Mouse (Mus musculus) limb, embryonic 14.5 days (tissue): ENCODE results near the gene Gpc5. TPM values are rescaled to one million over a fixed set of nuclear protein-coding genes. Genes with fewer than 3 reads are reported as not detected.
A peak's percentile ranks its signal among the peaks of the same experiment; 100 is the strongest.

Experiments used
- ATAC-seq: fragments of 200-750 bp; cut with Nextera tagmentation; 2 replicates; pipeline ENCODE4 v1.8.0; 2017; ENCODE audit warnings: low read depth, moderate number of reproducible peaks, moderate TSS enrichment; ENCODE audit not compliant: low FRiP score
- DNase-seq: peaks from one replicate; pipeline ENCODE4 v3.0.0-alpha.2; 2015; ENCODE audit warnings: low spot score
- H3K27ac ChIP-seq: fragments of 300-500 bp; sonication (generic); replicated peaks from 2 replicates; pipeline ENCODE4 v1.5.1; 2014; ENCODE audit warnings: low read depth, mild to moderate bottlenecking, low read length, moderate library complexity, mixed read lengths
- H3K27me3 ChIP-seq: fragments of 300-500 bp; sonication (generic); 2 replicates; pipeline ENCODE4 v1.6.1; 2014; ENCODE audit warnings: low read length, mixed read lengths; ENCODE audit not compliant: control insufficient read depth, insufficient read depth
- H3K36me3 ChIP-seq: fragments of 300-500 bp; sonication (generic); 2 replicates; pipeline ENCODE4 v1.6.1; 2014; ENCODE audit warnings: mild to moderate bottlenecking, low read length, moderate library complexity, mixed read lengths; ENCODE audit not compliant: control insufficient read depth, insufficient read depth
- H3K4me1 ChIP-seq: fragments of 300-500 bp; sonication (generic); 2 replicates; pipeline ENCODE4 v1.6.1; 2014; ENCODE audit warnings: antibody characterized with exemption, low read length, mixed read lengths; ENCODE audit not compliant: control insufficient read depth, insufficient read depth
- H3K4me2 ChIP-seq: fragments of 300-500 bp; sonication (generic); replicated peaks from 2 replicates; pipeline ENCODE4 v1.6.1; 2014; ENCODE audit warnings: low read depth, mild to moderate bottlenecking, low read length, moderate library complexity; ENCODE audit not compliant: severe bottlenecking
- H3K4me3 ChIP-seq: fragments of 300-500 bp; sonication (generic); replicated peaks from 2 replicates; pipeline ENCODE4 v1.5.1; 2014; ENCODE audit warnings: low read length
- H3K9ac ChIP-seq: fragments of 300-500 bp; sonication (generic); 2 replicates; pipeline ENCODE4 v1.6.1; 2014; ENCODE audit warnings: mild to moderate bottlenecking, low read depth, low read length, moderate library complexity; ENCODE audit not compliant: severe bottlenecking
- H3K9me3 ChIP-seq: fragments of 300-500 bp; sonication (generic); 2 replicates; pipeline ENCODE4 v1.6.1; 2016; ENCODE audit warnings: low read length; ENCODE audit not compliant: control insufficient read depth
- POLR2A ChIP-seq: fragments of 200-500 bp; IDR thresholded peaks from 2 replicates; pipeline ENCODE4 v1.8.0; 2012; ENCODE audit warnings: inconsistent platforms, mild to moderate bottlenecking, moderate library complexity, borderline replicate concordance; ENCODE audit not compliant: insufficient read depth, insufficient read length; ENCODE audit errors: extremely low read depth
- WGBS: fragments of 180-500 bp; shearing (Covaris S2); extraction: QIAGEN DNeasy Blood & Tissue Kit; methylation state at CpG from one replicate; pipeline ENCODE4 v1.1.7; 2014; 5-methylcytosine and 5-hydroxymethylcytosine counted together
- polyA plus RNA-seq, 2 experiments: library from polyadenylated mRNA; depleted of rRNA in 1 of 2; stranded (reverse) in 1 of 2; unstranded in 1 of 2; fragments of >200 nt; fragmentation: Nextera tagmentation in 1 of 2; extraction: Ambion mirVana in 1 of 2; gene quantifications; 2 replicates each; pipeline versions ENCODE4 v1.2.1 to v1.2.3; 2012 to 2014

Gpc5 gene
- polyA plus RNA-seq (2012; rRNA removed) (0.78 and 1.1 TPM in 2 replicates), polyA plus RNA-seq (2014; fragmentation: Nextera tagmentation; extraction: Ambion mirVana) (1.4 and 1.8 TPM in 2 replicates)

- TF ChIP-seq POLR2A: no peak
- peak within 1 kb of the TSS; percentile 44 for H3K9ac ChIP-seq
- under 1% methylated on average over 25 of the region's 31 CpGs for WGBS
- H3K4me1 ChIP-seq: no peaks in the 10 kb centered on the region
- H3K4me3 ChIP-seq: peak within 1 kb of the TSS; percentile 54
- H3K9me3 ChIP-seq: no peaks in the 10 kb centered on the region
- ATAC-seq (peak; percentile 99), DNase-seq (peak; percentile 75)
- H3K36me3 ChIP-seq: no peaks in the 10 kb centered on the region
- H3K27me3 ChIP-seq: peaks cover 24% of the 10 kb centered on the region; the same call in 1 of the 2 replicates
- H3K4me2 ChIP-seq: peak within 1 kb of the TSS; percentile 75
- H3K27ac ChIP-seq: no peak within 1 kb of the TSS
Measured at GRCm38 (mm10) chr14:115092081-115092480, at the start of gene Gpc5. Gpc5 (plus strand) TSS chr14:115092215.

- DNase-seq (no peak), ATAC-seq (no peak)
- Histone ChIP-seq H3K36me3 (peaks cover 46% of the 10 kb centered on the region), H3K27me3 (no peaks in the 10 kb centered on the region; the same call in 1 of the 2 replicates), H3K4me1 (peaks cover 13% of the 10 kb centered on the region), H3K27ac (0 out of 2 replicates have a peak overlapping the region, but pooled peaks have one; percentile 94), H3K4me3 (peak overlapping the region; percentile 94), H3K9me3 (no peaks in the 10 kb centered on the region), H3K9ac (peak overlapping the region; percentile 99), H3K4me2 (peak overlapping the region; percentile 71)
- TF ChIP-seq POLR2A: no peak
- WGBS: under 1% methylated on average over 4 of the region's 4 CpGs
Measured at GRCm38 (mm10) chr14:115042660-115043059, 49.4 kb upstream of the Gpc5 start.

- Histone ChIP-seq H3K9ac (no peak overlapping the region), H3K4me2 (0 out of 2 replicates have a peak overlapping the region, but pooled peaks have one; percentile 10), H3K27ac (no peak overlapping the region), H3K4me3 (no peak overlapping the region), H3K4me1 (peaks cover 13% of the 10 kb centered on the region), H3K36me3 (peaks cover 52% of the 10 kb centered on the region), H3K9me3 (no peaks in the 10 kb centered on the region), H3K27me3 (no peaks in the 10 kb centered on the region)
- ATAC-seq (no peak), DNase-seq (no peak)
- 80% methylated on average over 5 of the region's 5 CpGs for WGBS
- TF ChIP-seq POLR2A: no peak
Measured at GRCm38 (mm10) chr14:115044016-115044415, 48.0 kb upstream of the Gpc5 start.

GRCm38 (mm10) chr14:115045712-115046111 lies 46.3 kb upstream of the Gpc5 start:
- Histone ChIP-seq H3K27ac (no peak overlapping the region), H3K4me3 (no peak overlapping the region), H3K4me1 (peaks cover 13% of the 10 kb centered on the region), H3K9me3 (no peaks in the 10 kb centered on the region), H3K27me3 (no peaks in the 10 kb centered on the region), H3K4me2 (no peak overlapping the region), H3K36me3 (peaks cover 52% of the 10 kb centered on the region), H3K9ac (no peak overlapping the region)
- ATAC-seq (no peak), DNase-seq (no peak)
- WGBS: 81% methylated on average over 3 of the region's 3 CpGs
- no peak for TF ChIP-seq POLR2A

GRCm38 (mm10) chr14:115047316-115047715 lies 44.7 kb upstream of the Gpc5 start:
- peaks cover 13% of the 10 kb centered on the region for H3K4me1 ChIP-seq
- WGBS: 83% methylated on average over 3 of the region's 3 CpGs
- ATAC-seq (no peak), DNase-seq (no peak)
- H3K27me3 ChIP-seq: no peaks in the 10 kb centered on the region
- no peak overlapping the region for H3K9ac ChIP-seq
- TF ChIP-seq POLR2A: no peak
- H3K9me3 ChIP-seq: no peaks in the 10 kb centered on the region
- H3K36me3 ChIP-seq: peaks cover 54% of the 10 kb centered on the region
- no peak overlapping the region for H3K4me3 ChIP-seq
- H3K4me2 ChIP-seq: no peak overlapping the region
- H3K27ac ChIP-seq: no peak overlapping the region
